In the genomic region with DNA sequence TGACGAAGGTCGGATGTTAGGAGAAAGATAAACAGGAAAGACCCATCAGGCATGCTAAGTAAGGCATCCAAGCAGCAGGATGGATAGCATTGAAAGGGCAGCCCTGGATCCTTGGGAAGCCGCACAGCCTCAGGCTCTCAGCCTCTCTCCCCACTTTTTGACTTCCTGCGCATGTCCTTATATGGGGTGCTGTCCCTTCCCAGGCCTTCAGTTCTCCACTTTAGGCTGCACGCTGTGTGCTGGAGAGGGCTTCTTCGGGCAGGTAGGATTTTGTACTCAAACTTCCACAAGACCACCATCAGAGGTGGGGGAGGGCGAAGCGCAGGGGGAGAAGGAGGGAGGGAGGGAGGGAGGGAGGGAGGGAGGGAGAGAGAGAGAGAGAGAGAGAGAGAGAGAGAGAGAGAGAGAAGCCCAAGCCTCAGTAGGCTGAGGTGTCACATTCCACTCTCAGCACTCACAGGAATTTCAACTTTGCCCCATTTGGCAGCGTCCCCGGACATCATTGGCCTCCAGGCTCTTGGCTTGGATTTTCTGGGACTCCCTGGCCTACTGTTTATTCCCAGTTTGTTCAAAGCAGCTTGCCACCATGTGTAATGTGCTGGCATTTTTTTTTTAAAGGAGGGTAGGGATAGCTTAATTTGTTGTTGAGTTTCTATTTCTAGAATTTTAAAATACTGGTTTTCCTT, we compare ENCODE assay signal across 8 mouse cellular contexts. TPM values are rescaled to one million over a fixed set of nuclear protein-coding genes. Genes with fewer than 3 reads are reported as not detected.
DNase-seq lines count a peak whose midpoint lies in the region; ATAC-seq and TF ChIP-seq lines count a peak whose summit lies in the region.

No protein-coding gene starts in this region.

- no peak for TF ChIP-seq CTCF in lung, adult 2 months (IDR thresholded peaks at IDR 0.05; ENCODE audit: insufficient read depth, low read length)

- intact Hi-C loops in heart, postnatal 14 days (cut with DNase I): loop anchor here (10.0 kb wide), 1 partner anchor 568 kb away; no protein-coding TSS in a partner anchor

- no peak for ATAC-seq in frontal cortex, adult (ENCODE audit: low TSS enrichment)

- no peak overlapping the region for H3K4me3 ChIP-seq in lung, adult 2 months (replicated peaks; ENCODE audit: extremely low read depth, low read depth, low read length)

- H3K4me1 ChIP-seq in lung, adult 2 months (ENCODE audit: control insufficient read depth, insufficient read depth, low read length): peaks cover 3% of the 10 kb centered on the region; the same call in 1 of the 2 replicates

- DNase-seq in frontal cortex, postnatal 10 days (ENCODE audit: low spot score in 2 of 2): peak; percentile 53 to 65
- DNase-seq in fibroblast of lung, adult 2 months (ENCODE audit: low read depth): peak; percentile 83
- DNase-seq in heart, postnatal 14 days: peak; percentile 86 to 94
- peak; percentile 93 to 95 for DNase-seq in kidney, postnatal 4 days
- DNase-seq in lung, adult 2 months: peak; percentile 87
- DNase-seq in retina, embryonic 14.5 days (ENCODE audit: low spot score): peak; percentile 49
- DNase-seq in natural killer cell, adult 2 months (ENCODE audit: low spot score in 2 of 2): no peak

- WGBS in lung, adult 2 months: 17% methylated on average over 10 of the region's 10 CpGs

- no peak for TF ChIP-seq POLR2A in lung, adult 2 months (IDR thresholded peaks at IDR 0.05; ENCODE audit: borderline replicate concordance, extremely low read depth, low read depth, low read length)

RNA-seq across cellular contexts. Expression of gene Dnah6, which starts 1.5 kb away (rescaled TPM):
- under 1 TPM; 0.22 to 0.45 TPM for total RNA-seq in heart, postnatal 14 days (2021)
- 2.6 and 3.5 TPM in 2 replicates for polyA plus RNA-seq in lung, adult 2 months (2012; rRNA removed)

RNA-seq across cellular contexts. Expression of gene Suclg1, which starts 25.2 kb away (rescaled TPM):
- 100 to 1,000 TPM; 525 to 538 TPM for total RNA-seq in heart, postnatal 14 days (2021)
- polyA plus RNA-seq in lung, adult 2 months (2012; rRNA removed): 40.4 and 66.9 TPM in 2 replicates

Comparison
In these comparisons a context has a peak if more than half of its experiments do, and no peak if none do; other contexts are left out.
1. DNase-seq: peak in frontal cortex, postnatal 10 days (2 of 2), fibroblast of lung, adult 2 months (single experiment), heart, postnatal 14 days (2 of 2), kidney, postnatal 4 days (2 of 2), lung, adult 2 months (single experiment) and retina, embryonic 14.5 days (single experiment); none in natural killer cell, adult 2 months (0 of 2).